Mouse (Mus musculus): Measurements from ENCODE around the gene Gm6408. TPM values are rescaled to one million over a fixed set of nuclear protein-coding genes. Genes with fewer than 3 reads are reported as not detected.

Gene Gm6408
- total RNA-seq, 2 experiments from 2014 or later, result not detected

Other genes with a start within 250 kb of the Gm6408 start
- gene Wasf3, start 97.0 kb upstream of the Gm6408 start, total RNA-seq (2021), result 10 to 100 TPM; 87.4 to 91.9 TPM
- gene Gm6370, start 9.4 kb downstream of the Gm6408 start, total RNA-seq (2021), result not detected
- gene 4930449I24Rik, start 20.4 kb downstream of the Gm6408 start, total RNA-seq (2021), result not detected
- not detected for gene Gm3402, start 32.2 kb downstream of the Gm6408 start, total RNA-seq (2021)
- not detected for gene Gm3404, start 43.8 kb downstream of the Gm6408 start, total RNA-seq (2021)
- not detected for gene Gm3409, start 55.7 kb downstream of the Gm6408 start, total RNA-seq (2021)
- not detected for gene Gm3415, start 74.2 kb downstream of the Gm6408 start, total RNA-seq (2021)
- gene Gpr12, start 103.3 kb downstream of the Gm6408 start, total RNA-seq (2021), result 10 to 100 TPM; 24.4 to 30.5 TPM

Data from left cerebral cortex, adult 18-20 months (tissue).